In genomic region chr8:70527111-70527511, GRCm38 (mm10) we compare ENCODE assay signal across 8 mouse cellular contexts. TPM values are rescaled to one million over a fixed set of nuclear protein-coding genes. Genes with fewer than 3 reads are reported as not detected.
A peak's percentile ranks its signal among the peaks of the same experiment; 100 is the strongest.
DNase-seq lines count a peak whose midpoint lies in the region; ATAC-seq and TF ChIP-seq lines count a peak whose summit lies in the region.

No protein-coding gene starts in this region.

- H3K9me3 ChIP-seq in heart, embryonic 11.5 days (replicated peaks; ENCODE audit: control insufficient read depth, low read length) = no peaks in the 10 kb centered on the region
- no peaks in the 10 kb centered on the region for H3K9me3 ChIP-seq in E14TG2a.4 (ENCODE audit: low read length)
- H3K9me3 ChIP-seq in forebrain, embryonic 15.5 days = no peaks in the 10 kb centered on the region
- no peaks in the 10 kb centered on the region for H3K9me3 ChIP-seq in liver, embryonic 15.5 days (replicated peaks)

- TF ChIP-seq CTCF in E14TG2a.4 (conservative IDR thresholded peaks at IDR 0.05; ENCODE audit: low read length) = no peak

- H3K36me3 ChIP-seq in heart, embryonic 11.5 days (ENCODE audit: control insufficient read depth, insufficient read depth, low read length) = peaks cover 21% of the 10 kb centered on the region
- peaks cover 31% of the 10 kb centered on the region for H3K36me3 ChIP-seq in E14TG2a.4 (ENCODE audit: insufficient read depth, low read length)
- peaks cover 13% of the 10 kb centered on the region for H3K36me3 ChIP-seq in forebrain, embryonic 15.5 days
- H3K36me3 ChIP-seq in liver, embryonic 15.5 days (replicated peaks) = peaks cover 25% of the 10 kb centered on the region

- peak overlapping the region; percentile 98 for H3K9ac ChIP-seq in heart, embryonic 11.5 days (ENCODE audit: low read depth, low read length)
- H3K9ac ChIP-seq in forebrain, embryonic 15.5 days (replicated peaks) = peak overlapping the region; percentile 91
- peak overlapping the region; percentile 98 for H3K9ac ChIP-seq in liver, embryonic 15.5 days

- no peak for DNase-seq in heart, adult 9 months (ENCODE audit: low spot score in 2 of 2)
- no peak for DNase-seq in adrenal gland, postnatal 36 days
- no peak for DNase-seq in right cerebral cortex, postnatal 25 days
- DNase-seq in gastrocnemius, postnatal 36 days = no peak

- intact Hi-C loops in gastrocnemius, postnatal 36 days (cut with DNase I) = no loop called here

- no peaks in the 10 kb centered on the region for H3K27me3 ChIP-seq in heart, embryonic 11.5 days (ENCODE audit: control insufficient read depth, insufficient read depth, low read length)
- H3K27me3 ChIP-seq in E14TG2a.4 (ENCODE audit: insufficient read depth, low read length) = no peaks in the 10 kb centered on the region
- H3K27me3 ChIP-seq in forebrain, embryonic 15.5 days = no peaks in the 10 kb centered on the region
- H3K27me3 ChIP-seq in liver, embryonic 15.5 days = no peaks in the 10 kb centered on the region

- H3K4me1 ChIP-seq in heart, embryonic 11.5 days (ENCODE audit: control insufficient read depth, insufficient read depth, low read length) = peaks cover 25% of the 10 kb centered on the region
- peaks cover 65% of the 10 kb centered on the region for H3K4me1 ChIP-seq in E14TG2a.4 (replicated peaks; ENCODE audit: low read depth, low read length)
- peaks cover 41% of the 10 kb centered on the region for H3K4me1 ChIP-seq in forebrain, embryonic 15.5 days
- peaks cover 65% of the 10 kb centered on the region for H3K4me1 ChIP-seq in liver, embryonic 15.5 days (replicated peaks)

- peak overlapping the region; percentile 1; the same call in 1 of the 2 replicates for H3K27ac ChIP-seq in heart, embryonic 11.5 days (ENCODE audit: low read depth, low read length)
- peak overlapping the region; percentile 84 for H3K27ac ChIP-seq in forebrain, embryonic 15.5 days (replicated peaks)
- H3K27ac ChIP-seq in liver, embryonic 15.5 days (replicated peaks) = peak overlapping the region; percentile 91

- 4% methylated on average over 8 of the region's 8 CpGs for WGBS in heart, embryonic 11.5 days (ENCODE audit: insufficient replicate concordance)
- WGBS in forebrain, embryonic 15.5 days = 2% methylated on average over 8 of the region's 8 CpGs
- under 1% methylated on average over 8 of the region's 8 CpGs for WGBS in liver, embryonic 15.5 days (ENCODE audit: insufficient replicate concordance)

- H3K4me2 ChIP-seq in heart, embryonic 11.5 days = peak overlapping the region; percentile 68
- peak overlapping the region; percentile 59 for H3K4me2 ChIP-seq in forebrain, embryonic 15.5 days (replicated peaks)
- H3K4me2 ChIP-seq in liver, embryonic 15.5 days = peak overlapping the region; percentile 72

- H3K4me3 ChIP-seq in heart, embryonic 11.5 days (ENCODE audit: low read depth, low read length) = peak overlapping the region; percentile 91
- H3K4me3 ChIP-seq in E14TG2a.4 (replicated peaks; ENCODE audit: low read length) = peak overlapping the region; percentile 84
- H3K4me3 ChIP-seq in forebrain, embryonic 15.5 days = peak overlapping the region; percentile 76
- H3K4me3 ChIP-seq in liver, embryonic 15.5 days (replicated peaks) = peak overlapping the region; percentile 83

- ATAC-seq in heart, embryonic 11.5 days (replicated peaks; ENCODE audit: insufficient number of reproducible peaks, low FRiP score, low TSS enrichment) = no peak
- no peak for ATAC-seq in forebrain, embryonic 15.5 days (replicated peaks)
- peak; percentile 33 for ATAC-seq in liver, embryonic 15.5 days (ENCODE audit: insufficient read depth)

RNA-seq across cellular contexts. Expression of gene Fkbp8, which starts 0.4 kb away (rescaled TPM):
- 202 and 212 TPM in 2 replicates for polyA plus RNA-seq in heart, embryonic 11.5 days (2014; fragmentation: Nextera tagmentation; extraction: Ambion mirVana)
- polyA plus RNA-seq in forebrain, embryonic 15.5 days (2015; fragmentation: Nextera tagmentation; extraction: Ambion mirVana) = 433 and 440 TPM in 2 replicates
- 163 and 186 TPM in 2 replicates for polyA plus RNA-seq in liver, embryonic 15.5 days (2015; fragmentation: Nextera tagmentation; extraction: Ambion mirVana)
- 100 to 1,000 TPM; 265 to 329 TPM for total RNA-seq in adrenal gland, postnatal 36 days (2021)
- 100 to 1,000 TPM in 1 of 2 experiments, 10 to 100 TPM in 1; 99.3 to 107 TPM for total RNA-seq in gastrocnemius, postnatal 36 days (2021)

RNA-seq across cellular contexts. Expression of gene Kxd1, which starts 0.6 kb away (rescaled TPM):
- 67.3 and 68.1 TPM in 2 replicates for polyA plus RNA-seq in heart, embryonic 11.5 days (2014; fragmentation: Nextera tagmentation; extraction: Ambion mirVana)
- 49.8 and 50.2 TPM in 2 replicates for polyA plus RNA-seq in forebrain, embryonic 15.5 days (2015; fragmentation: Nextera tagmentation; extraction: Ambion mirVana)
- polyA plus RNA-seq in liver, embryonic 15.5 days (2015; fragmentation: Nextera tagmentation; extraction: Ambion mirVana) = 28.9 and 30.2 TPM in 2 replicates
- 10 to 100 TPM; 63.2 to 89.1 TPM for total RNA-seq in adrenal gland, postnatal 36 days (2021)
- 10 to 100 TPM; 67.7 to 74.7 TPM for total RNA-seq in gastrocnemius, postnatal 36 days (2021)

RNA-seq across cellular contexts. Expression of gene Ell, which starts 12.1 kb away (rescaled TPM):
- 14.1 and 14.7 TPM in 2 replicates for polyA plus RNA-seq in heart, embryonic 11.5 days (2014; fragmentation: Nextera tagmentation; extraction: Ambion mirVana)
- polyA plus RNA-seq in forebrain, embryonic 15.5 days (2015; fragmentation: Nextera tagmentation; extraction: Ambion mirVana) = 17.4 and 19.2 TPM in 2 replicates
- 11.8 and 14.2 TPM in 2 replicates for polyA plus RNA-seq in liver, embryonic 15.5 days (2015; fragmentation: Nextera tagmentation; extraction: Ambion mirVana)
- 10 to 100 TPM; 22.3 to 25.3 TPM for total RNA-seq in adrenal gland, postnatal 36 days (2021)
- 10 to 100 TPM in 1 of 2 experiments, 1 to 10 TPM in 1; 9.6 to 10.5 TPM for total RNA-seq in gastrocnemius, postnatal 36 days (2021)

RNA-seq across cellular contexts. Expression of gene Uba52, which starts 16.5 kb away (rescaled TPM):
- 798 and 827 TPM in 2 replicates for polyA plus RNA-seq in heart, embryonic 11.5 days (2014; fragmentation: Nextera tagmentation; extraction: Ambion mirVana)
- polyA plus RNA-seq in forebrain, embryonic 15.5 days (2015; fragmentation: Nextera tagmentation; extraction: Ambion mirVana) = 724 and 839 TPM in 2 replicates
- polyA plus RNA-seq in liver, embryonic 15.5 days (2015; fragmentation: Nextera tagmentation; extraction: Ambion mirVana) = 466 and 562 TPM in 2 replicates
- total RNA-seq in adrenal gland, postnatal 36 days (2021) = 1,000 to 10,000 TPM; 1,515 to 1,560 TPM
- 100 to 1,000 TPM; 787 to 802 TPM for total RNA-seq in gastrocnemius, postnatal 36 days (2021)

RNA-seq across cellular contexts. Expression of gene Rex1bd, which starts 20.6 kb away (rescaled TPM):
- 109 and 124 TPM in 2 replicates for polyA plus RNA-seq in heart, embryonic 11.5 days (2014; fragmentation: Nextera tagmentation; extraction: Ambion mirVana)
- polyA plus RNA-seq in forebrain, embryonic 15.5 days (2015; fragmentation: Nextera tagmentation; extraction: Ambion mirVana) = 164 and 176 TPM in 2 replicates
- 58.0 and 60.5 TPM in 2 replicates for polyA plus RNA-seq in liver, embryonic 15.5 days (2015; fragmentation: Nextera tagmentation; extraction: Ambion mirVana)
- 100 to 1,000 TPM; 144 to 154 TPM for total RNA-seq in adrenal gland, postnatal 36 days (2021)
- 100 to 1,000 TPM; 126 to 128 TPM for total RNA-seq in gastrocnemius, postnatal 36 days (2021)

Comparison
In these comparisons a context has a peak if more than half of its experiments do, and no peak if none do; other contexts are left out.
1. H3K27ac ChIP-seq: peak in every context shown above with its lines; median percentile 91 in liver, embryonic 15.5 days; 84 in forebrain, embryonic 15.5 days; 1 in heart, embryonic 11.5 days.